Mouse (Mus musculus): Measurements from ENCODE around the gene Rad21l.

- TF ChIP-seq CTCF (IDR thresholded peaks at IDR 0.05; ENCODE audit: insufficient read depth, low read depth, low read length) (no peak), POLR2A (IDR thresholded peaks at IDR 0.05; ENCODE audit: insufficient read depth, low read depth, low read length) (no peak)
Observed at GRCm38 (mm10) chr2:151631406-151632158, 36.8 kb downstream of the Rad21l start.

Measured in olfactory bulb, adult 2 months (tissue).